Mouse (Mus musculus) left cerebral cortex, adult 8-10 months (tissue): Measurements from ENCODE around the gene Vmn2r40. TPM values are rescaled to one million over a fixed set of nuclear protein-coding genes. Genes with fewer than 3 reads are reported as not detected.
"Not testable (repeated sequence)": the region's sequence is repeated elsewhere in the genome, so short reads cannot be mapped to it uniquely, and the experiment has no call there.

ENCODE experiments used
- DNase-seq, 2 experiments: peaks; one replicate each; pipeline ENCODE4 v3.0.0; 2022; ENCODE audit warnings: low spot score in 2 of 2
- total RNA-seq, 4 experiments: library from RNA; stranded (reverse); gene quantifications; 2 replicates each; pipeline ENCODE4 v1.2.4; 2022

Gene Vmn2r40
- total RNA-seq: not detected

GRCm38 (mm10) chr7:8931335-8931734, at the start of gene Vmn2r40:
Gene Vmn2r40 (minus strand): TSS chr7:8931435.
- DNase-seq: not testable (repeated sequence)

Other genes with a start within 250 kb of the Vmn2r40 start
- gene Vmn2r39, start 99.4 kb upstream of the Vmn2r40 start, total RNA-seq: not detected
- not detected for gene Vmn2r38, start 166.4 kb upstream of the Vmn2r40 start, total RNA-seq